Mouse (Mus musculus) small intestine, adult 2 months (tissue): ENCODE measurements at regions not wholly inside any gene's neighbourhood (a gene's known extent, or its start where the extent isn't known, plus 50 kb on each side); places are given as distances from the start of the nearest gene placed in this dataset.

ENCODE experiments used
- H3K27ac ChIP-seq: fragments of 200-500 bp; 2 replicates; pipeline ENCODE4 v1.5.1; 2012; ENCODE audit warnings: low read depth, low read length, control low read depth, inconsistent platforms; ENCODE audit not compliant: insufficient read depth
- H3K27me3 ChIP-seq: fragments of 200-500 bp; 2 replicates; pipeline ENCODE4 v1.6.1; 2012; ENCODE audit warnings: mild to moderate bottlenecking, moderate library complexity, low read length, inconsistent platforms; ENCODE audit not compliant: control insufficient read depth, insufficient read depth
- H3K36me3 ChIP-seq: fragments of 200-500 bp; 2 replicates; pipeline ENCODE4 v1.6.1; 2012; ENCODE audit warnings: mild to moderate bottlenecking, low read length, control low read depth, inconsistent platforms; ENCODE audit not compliant: control insufficient read depth, insufficient read depth
- H3K4me1 ChIP-seq: fragments of 200-500 bp; 2 replicates; pipeline ENCODE4 v1.6.1; 2012; ENCODE audit warnings: low read length, inconsistent platforms, mixed read lengths; ENCODE audit not compliant: control insufficient read depth, insufficient read depth, insufficient read length
- H3K4me3 ChIP-seq: fragments of 200-500 bp; 2 replicates; pipeline ENCODE4 v1.5.1; 2012; ENCODE audit warnings: low read depth, mild to moderate bottlenecking, control low read depth, inconsistent platforms, low read length, moderate library complexity
- CTCF ChIP-seq: fragments of 200-500 bp; IDR thresholded peaks from 2 replicates; pipeline ENCODE4 v1.5.1; 2012; ENCODE audit warnings: low read depth, mild to moderate bottlenecking, control low read depth, inconsistent platforms, low read length, moderate library complexity, mixed read lengths; ENCODE audit not compliant: insufficient replicate concordance, insufficient read length; ENCODE audit errors: extremely low read depth
- POLR2A ChIP-seq: fragments of 200-500 bp; IDR thresholded peaks from 2 replicates; pipeline ENCODE4 v1.6.1; 2012; ENCODE audit warnings: low read depth, mild to moderate bottlenecking, control low read depth, inconsistent platforms, low read length, moderate library complexity
- WGBS: fragments of 180-500 bp; shearing (Covaris S2); methylation state at CpG from one replicate; pipeline ENCODE4 v1.1.7; 2018; 5-methylcytosine and 5-hydroxymethylcytosine counted together

- no peak for TF ChIP-seq POLR2A
- TF ChIP-seq CTCF: no peak
- no peak overlapping the region for H3K4me3 ChIP-seq
These were observed 142.8 kb downstream of the Mrm1 start for GRCm38 (mm10) chr11:84676377-84677078.

GRCm38 (mm10) chr11:84672841-84673473, 146.4 kb downstream of the Mrm1 start:
- WGBS: 27% methylated on average over 18 of the region's 18 CpGs
- H3K4me1 ChIP-seq: no peaks in the 10 kb centered on the region
- H3K36me3 ChIP-seq: no peaks in the 10 kb centered on the region
- H3K4me3 ChIP-seq: no peak overlapping the region
- TF ChIP-seq POLR2A (no peak), CTCF (no peak)
- peaks cover 4% of the 10 kb centered on the region for H3K27me3 ChIP-seq
- no peak overlapping the region for H3K27ac ChIP-seq

More at GRCm38 (mm10) chr11:84676377-84677078, 142.8 kb downstream of the Mrm1 start:
- H3K36me3 ChIP-seq: no peaks in the 10 kb centered on the region
- H3K27me3 ChIP-seq: peaks cover 4% of the 10 kb centered on the region
- 50% methylated on average over 18 of the region's 18 CpGs for WGBS
- H3K27ac ChIP-seq: no peak overlapping the region
- no peaks in the 10 kb centered on the region for H3K4me1 ChIP-seq

- H3K4me3 ChIP-seq: no peak overlapping the region
- H3K36me3 ChIP-seq: no peaks in the 10 kb centered on the region
- 69% methylated on average over 6 of the region's 6 CpGs for WGBS
- H3K27ac ChIP-seq: no peak overlapping the region
- TF ChIP-seq CTCF (no peak), POLR2A (no peak)
- no peaks in the 10 kb centered on the region for H3K4me1 ChIP-seq
- H3K27me3 ChIP-seq: peaks cover 4% of the 10 kb centered on the region
These were observed 146.2 kb upstream of the Lhx1 start for GRCm38 (mm10) chr11:84671585-84671984.

GRCm38 (mm10) chr11:84667711-84668110, 142.4 kb upstream of the Lhx1 start:
- no peak overlapping the region for H3K4me3 ChIP-seq
- 62% methylated on average over 4 of the region's 4 CpGs for WGBS
- H3K36me3 ChIP-seq: no peaks in the 10 kb centered on the region
- no peak overlapping the region for H3K27ac ChIP-seq
- TF ChIP-seq POLR2A (no peak), CTCF (no peak)
- H3K27me3 ChIP-seq: no peaks in the 10 kb centered on the region
- no peaks in the 10 kb centered on the region for H3K4me1 ChIP-seq

GRCm38 (mm10) chr11:84664258-84664657, 138.9 kb upstream of the Lhx1 start:
- 55% methylated on average over 3 of the region's 3 CpGs for WGBS
- no peak for TF ChIP-seq POLR2A
- TF ChIP-seq CTCF: no peak

GRCm38 (mm10) chr11:84661981-84662380, 136.6 kb upstream of the Lhx1 start:
- Histone ChIP-seq H3K27ac (no peak overlapping the region), H3K4me1 (no peaks in the 10 kb centered on the region), H3K4me3 (no peak overlapping the region), H3K27me3 (no peaks in the 10 kb centered on the region), H3K36me3 (no peaks in the 10 kb centered on the region)
- 5% methylated on average over 7 of the region's 7 CpGs for WGBS
- TF ChIP-seq CTCF: no peak

More at GRCm38 (mm10) chr11:84664258-84664657, 138.9 kb upstream of the Lhx1 start:
- H3K27me3 ChIP-seq: no peaks in the 10 kb centered on the region
- H3K27ac ChIP-seq: no peak overlapping the region
- no peaks in the 10 kb centered on the region for H3K36me3 ChIP-seq
- no peak overlapping the region for H3K4me3 ChIP-seq
- H3K4me1 ChIP-seq: no peaks in the 10 kb centered on the region

GRCm38 (mm10) chr11:84660877-84661276, 135.5 kb upstream of the Lhx1 start:
- H3K36me3 ChIP-seq: no peaks in the 10 kb centered on the region
- H3K27ac ChIP-seq: no peak overlapping the region
- H3K4me3 ChIP-seq: no peak overlapping the region
- H3K27me3 ChIP-seq: no peaks in the 10 kb centered on the region
- TF ChIP-seq POLR2A (no peak), CTCF (no peak)
- WGBS: 40% methylated on average over 8 of the region's 8 CpGs
- H3K4me1 ChIP-seq: no peaks in the 10 kb centered on the region
